Mouse (Mus musculus) forebrain, embryonic 15.5 days (tissue): Measurements from ENCODE around the gene Pde4d. TPM values are rescaled to one million over a fixed set of nuclear protein-coding genes. Genes with fewer than 3 reads are reported as not detected.

Experiments
- ATAC-seq: fragments of 200-750 bp; cut with Nextera tagmentation; replicated peaks from 2 replicates; pipeline ENCODE4 v1.8.0; 2017; ENCODE audit warnings: mild to moderate bottlenecking, moderate TSS enrichment, moderate library complexity
- H3K27ac ChIP-seq: fragments of 300-500 bp; sonication (generic); replicated peaks from 2 replicates; pipeline ENCODE4 v1.5.1; 2015; ENCODE audit warnings: mild to moderate bottlenecking, inconsistent platforms
- H3K27me3 ChIP-seq: fragments of 300-500 bp; sonication (generic); 2 replicates; pipeline ENCODE4 v1.6.1; 2015; ENCODE audit warnings: inconsistent platforms
- H3K36me3 ChIP-seq: fragments of 300-500 bp; sonication (generic); 2 replicates; pipeline ENCODE4 v1.6.1; 2015; ENCODE audit warnings: mild to moderate bottlenecking, inconsistent platforms
- H3K4me1 ChIP-seq: fragments of 300-500 bp; sonication (generic); 2 replicates; pipeline ENCODE4 v1.6.1; 2015; ENCODE audit warnings: inconsistent platforms
- H3K4me2 ChIP-seq: fragments of 300-500 bp; sonication (generic); replicated peaks from 2 replicates; pipeline ENCODE4 v1.6.1; 2015; ENCODE audit warnings: mild to moderate bottlenecking, inconsistent platforms
- H3K4me3 ChIP-seq: fragments of 300-500 bp; sonication (generic); 2 replicates; pipeline ENCODE4 v1.5.1; 2015; ENCODE audit warnings: mild to moderate bottlenecking, inconsistent platforms
- H3K9ac ChIP-seq: fragments of 300-500 bp; sonication (generic); replicated peaks from 2 replicates; pipeline ENCODE4 v1.6.1; 2015; ENCODE audit warnings: mild to moderate bottlenecking, inconsistent platforms
- H3K9me3 ChIP-seq: fragments of 300-500 bp; sonication (generic); 2 replicates; pipeline ENCODE4 v1.6.1; 2016; ENCODE audit warnings: inconsistent platforms
- WGBS: fragments of 180-500 bp; shearing (Covaris S2); methylation state at CpG from one replicate; pipeline ENCODE4 v1.1.7; 2015; ENCODE audit warnings: mixed read lengths; 5-methylcytosine and 5-hydroxymethylcytosine counted together
- polyA plus RNA-seq: library from polyadenylated mRNA; unstranded; fragments of >200 nt; fragmentation: Nextera tagmentation; extraction: Ambion mirVana; gene quantifications from 2 replicates; pipeline ENCODE4 v1.2.1, GENCODE M21; 2015

Gene Pde4d
- polyA plus RNA-seq, 1 experiment from 2014 or later = 16.3 TPM

DNA sequence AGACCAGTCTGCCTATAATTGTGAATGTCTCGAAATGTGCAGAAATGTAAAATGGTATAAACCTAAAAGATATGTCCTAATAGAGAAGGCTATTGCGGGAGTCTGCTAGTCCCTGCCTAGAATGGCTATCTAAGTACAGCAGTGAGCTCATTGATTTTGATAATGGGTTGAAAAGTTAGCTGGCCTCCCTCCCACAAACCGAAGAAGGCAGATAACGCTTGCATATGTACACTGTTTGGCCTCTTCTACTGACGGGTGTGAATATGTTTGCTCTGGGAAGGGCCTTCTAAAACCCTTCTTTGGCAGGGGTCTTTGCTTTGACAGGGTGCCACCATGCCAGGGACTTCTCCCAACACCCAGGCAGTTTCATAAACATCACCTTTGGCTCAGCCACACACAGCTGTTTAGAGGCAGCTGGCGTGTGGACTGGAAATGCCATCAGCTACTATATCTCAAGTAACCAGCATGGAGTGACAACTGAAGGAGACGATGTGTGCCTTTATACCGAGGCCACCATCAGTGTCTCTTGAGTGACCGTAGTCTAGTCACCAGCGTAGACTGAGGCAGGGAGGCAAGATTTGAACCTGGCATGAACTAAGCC is 1216.2 kb downstream of the Pde4d start:
- Histone ChIP-seq H3K27me3 (no peaks in the 10 kb centered on the region), H3K4me3 (no peak overlapping the region), H3K4me2 (no peak overlapping the region), H3K9me3 (no peaks in the 10 kb centered on the region), H3K9ac (no peak overlapping the region), H3K27ac (no peak overlapping the region), H3K36me3 (no peaks in the 10 kb centered on the region), H3K4me1 (peaks cover 13% of the 10 kb centered on the region)
- 85% methylated on average over 10 of the region's 10 CpGs for WGBS
- ATAC-seq = no peak

DNA sequence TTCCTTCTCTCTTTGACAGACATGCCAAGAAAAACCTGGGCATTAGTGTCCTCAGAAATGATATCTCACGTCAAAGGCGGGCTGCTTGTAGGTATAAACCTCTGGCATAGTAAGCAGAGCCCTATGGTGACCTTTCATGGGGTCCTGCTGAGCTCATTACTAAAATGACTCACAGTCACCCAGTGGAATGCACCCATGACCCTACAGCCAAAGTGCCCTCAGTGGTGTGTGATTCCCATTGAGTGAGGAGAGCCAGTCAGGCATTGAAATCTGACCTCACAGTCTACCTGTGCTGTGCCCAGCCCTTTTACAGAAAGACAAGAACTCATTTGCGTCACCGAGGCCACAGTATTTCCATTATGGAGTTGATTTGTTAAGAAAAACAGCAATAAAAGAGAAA is 1220.2 kb downstream of the Pde4d start:
- 73% methylated on average over 4 of the region's 4 CpGs for WGBS
- Histone ChIP-seq H3K4me1 (0 out of 2 replicates have a peak, but pooled peaks cover 5% of the 10 kb centered on the region), H3K9ac (no peak overlapping the region), H3K36me3 (no peaks in the 10 kb centered on the region), H3K27me3 (no peaks in the 10 kb centered on the region), H3K4me3 (no peak overlapping the region), H3K4me2 (no peak overlapping the region), H3K9me3 (no peaks in the 10 kb centered on the region), H3K27ac (no peak overlapping the region)
- no peak for ATAC-seq

DNA sequence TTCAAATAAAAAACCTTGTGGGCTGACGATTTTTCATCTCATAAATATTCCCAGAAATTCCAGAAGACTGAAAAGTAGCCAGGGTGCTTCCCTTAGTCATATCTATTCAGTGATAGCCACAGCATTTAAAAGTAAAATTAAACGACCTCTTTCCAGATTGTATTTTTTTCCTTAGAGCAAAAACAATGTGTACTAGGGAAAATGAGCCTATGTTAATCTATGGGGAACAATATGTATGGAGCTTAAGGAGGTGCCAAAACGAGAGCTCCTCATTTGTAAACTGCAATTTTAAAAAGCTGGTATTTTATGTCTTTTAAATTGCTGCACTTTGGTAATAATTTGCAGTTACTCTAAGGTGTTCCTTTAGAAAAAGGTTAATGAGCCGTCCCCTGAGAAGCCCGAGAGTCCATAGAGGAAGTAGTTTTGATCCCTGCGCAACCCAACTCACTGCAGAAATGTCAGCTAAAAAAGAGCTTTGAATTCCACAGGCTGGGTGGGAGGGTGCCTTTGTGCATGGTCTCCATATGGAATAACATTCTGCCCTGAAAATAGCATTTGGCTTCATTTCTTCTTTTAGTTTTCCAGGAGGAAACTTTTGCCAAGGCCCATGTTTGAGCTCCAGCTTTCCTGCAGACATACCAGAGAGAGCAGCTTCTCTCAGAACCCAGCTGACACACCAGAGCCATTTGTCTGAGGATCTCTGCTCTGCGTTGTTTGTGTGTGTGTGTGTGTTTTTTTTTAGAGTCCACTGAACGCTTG is 1222.0 kb downstream of the Pde4d start:
- Histone ChIP-seq H3K27me3 (no peaks in the 10 kb centered on the region), H3K9ac (no peak overlapping the region), H3K36me3 (no peaks in the 10 kb centered on the region), H3K4me2 (no peak overlapping the region), H3K4me1 (no peaks in the 10 kb centered on the region), H3K9me3 (no peaks in the 10 kb centered on the region), H3K4me3 (no peak overlapping the region), H3K27ac (peak overlapping the region; percentile 51; the same call in 1 of the 2 replicates)
- 30% methylated on average over 8 of the region's 8 CpGs for WGBS
- ATAC-seq = peak; percentile 67; the same call in 1 of the 2 replicates

DNA sequence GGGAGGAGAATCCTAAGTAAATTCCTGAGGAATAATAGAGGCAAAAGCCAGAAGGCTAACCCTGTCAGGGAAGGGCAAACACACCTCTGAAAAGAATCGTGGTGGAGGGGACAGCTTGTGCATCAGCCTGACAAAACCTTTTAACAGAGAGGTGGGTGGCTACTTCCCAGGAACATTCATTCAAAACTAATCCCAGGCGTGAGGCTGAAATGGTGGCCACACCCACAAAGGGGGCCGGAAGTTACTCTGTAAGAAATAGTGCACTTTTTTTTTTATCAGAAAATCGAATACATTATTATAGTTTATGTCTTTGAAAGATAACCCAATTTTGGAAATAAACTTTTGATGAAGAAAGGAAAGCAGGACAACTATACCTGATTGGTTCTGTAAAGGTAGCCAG is 1227.3 kb downstream of the Pde4d start:
- Histone ChIP-seq H3K9ac (no peak overlapping the region), H3K4me1 (no peaks in the 10 kb centered on the region), H3K27me3 (no peaks in the 10 kb centered on the region)

DNA sequence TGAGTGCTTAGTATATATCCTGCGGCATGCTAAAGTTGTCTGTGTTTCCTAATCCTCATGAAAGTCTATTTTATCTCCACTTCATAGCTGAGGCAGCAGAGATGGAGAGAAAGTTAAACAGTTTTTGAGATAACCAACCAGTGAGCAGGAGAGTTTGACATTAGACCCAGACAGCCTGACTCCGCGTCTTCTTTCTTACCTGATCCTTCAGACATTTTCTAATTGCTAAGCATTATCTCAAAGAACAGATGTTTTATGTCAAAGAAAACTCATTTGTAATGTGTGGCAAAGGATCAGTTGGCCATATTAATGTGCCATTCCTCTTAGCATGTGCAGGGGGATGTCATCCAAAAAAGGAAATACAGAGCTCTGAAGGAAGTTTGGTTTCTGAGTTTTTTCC is 1227.9 kb downstream of the Pde4d start:
- 93% methylated on average over 3 of the region's 3 CpGs for WGBS
- Histone ChIP-seq H3K36me3 (no peaks in the 10 kb centered on the region), H3K9ac (no peak overlapping the region), H3K4me2 (no peak overlapping the region), H3K4me3 (no peak overlapping the region), H3K27ac (no peak overlapping the region), H3K27me3 (no peaks in the 10 kb centered on the region), H3K9me3 (no peaks in the 10 kb centered on the region), H3K4me1 (no peaks in the 10 kb centered on the region)
- no peak for ATAC-seq

More for the DNA sequence above, 1227.3 kb downstream of the Pde4d start:
- no peak for ATAC-seq
- H3K9me3 ChIP-seq = no peaks in the 10 kb centered on the region
- WGBS = 44% methylated on average over 4 of the region's 4 CpGs
- no peak overlapping the region for H3K27ac ChIP-seq
- H3K36me3 ChIP-seq = no peaks in the 10 kb centered on the region
- H3K4me2 ChIP-seq = no peak overlapping the region
- H3K4me3 ChIP-seq = no peak overlapping the region

DNA sequence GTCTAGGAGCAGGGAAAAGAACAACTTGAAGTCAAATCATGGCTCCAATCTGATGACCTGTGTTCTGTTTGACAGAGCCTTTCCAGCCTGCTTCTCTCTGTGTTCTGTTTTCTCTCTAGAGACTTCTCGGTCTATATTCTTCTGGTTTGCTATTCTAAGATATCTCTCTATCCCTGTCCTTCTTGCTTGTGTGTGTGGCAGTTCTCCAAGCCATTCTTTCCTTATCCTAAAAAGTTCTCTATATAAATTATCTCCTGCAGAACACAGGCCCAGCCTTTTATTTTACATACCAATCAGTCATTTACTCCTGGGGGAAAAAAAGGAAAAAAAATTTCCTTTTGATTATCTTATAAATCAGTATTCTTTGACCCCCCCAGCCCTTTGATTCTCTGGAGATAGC is 1229.2 kb downstream of the Pde4d start:
- WGBS = 89% methylated on average over 1 of the region's 1 CpGs
- no peaks in the 10 kb centered on the region for H3K27me3 ChIP-seq
- H3K4me2 ChIP-seq = no peak overlapping the region
- no peaks in the 10 kb centered on the region for H3K4me1 ChIP-seq
- H3K9me3 ChIP-seq = no peaks in the 10 kb centered on the region
- H3K36me3 ChIP-seq = no peaks in the 10 kb centered on the region
- no peak overlapping the region for H3K27ac ChIP-seq
- H3K4me3 ChIP-seq = no peak overlapping the region
- H3K9ac ChIP-seq = no peak overlapping the region
- no peak for ATAC-seq

DNA sequence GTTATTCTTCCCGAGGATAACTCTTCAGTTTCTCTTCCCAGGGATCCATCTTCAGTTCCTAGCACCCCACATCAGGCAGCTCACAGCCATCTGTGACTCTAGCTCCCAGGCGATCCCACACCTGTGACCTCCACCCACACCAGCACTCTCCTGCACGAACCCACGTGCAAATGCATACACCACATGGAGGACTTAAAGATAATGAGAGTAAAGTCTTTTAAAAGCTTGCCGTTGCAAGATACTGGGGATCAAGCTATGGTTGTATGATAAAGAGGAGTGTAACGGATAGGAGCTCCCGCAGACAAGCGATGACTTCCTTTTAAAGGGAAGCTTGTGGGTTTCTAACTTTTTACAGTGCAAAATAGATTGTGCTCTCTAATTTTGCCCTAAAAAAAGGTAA is 1230.5 kb downstream of the Pde4d start:
- Histone ChIP-seq H3K9me3 (no peaks in the 10 kb centered on the region), H3K36me3 (no peaks in the 10 kb centered on the region), H3K4me3 (no peak overlapping the region), H3K4me2 (no peak overlapping the region), H3K4me1 (peaks cover 5% of the 10 kb centered on the region; the same call in 1 of the 2 replicates), H3K27me3 (no peaks in the 10 kb centered on the region), H3K27ac (no peak overlapping the region), H3K9ac (no peak overlapping the region)
- ATAC-seq = no peak
- 85% methylated on average over 8 of the region's 8 CpGs for WGBS

DNA sequence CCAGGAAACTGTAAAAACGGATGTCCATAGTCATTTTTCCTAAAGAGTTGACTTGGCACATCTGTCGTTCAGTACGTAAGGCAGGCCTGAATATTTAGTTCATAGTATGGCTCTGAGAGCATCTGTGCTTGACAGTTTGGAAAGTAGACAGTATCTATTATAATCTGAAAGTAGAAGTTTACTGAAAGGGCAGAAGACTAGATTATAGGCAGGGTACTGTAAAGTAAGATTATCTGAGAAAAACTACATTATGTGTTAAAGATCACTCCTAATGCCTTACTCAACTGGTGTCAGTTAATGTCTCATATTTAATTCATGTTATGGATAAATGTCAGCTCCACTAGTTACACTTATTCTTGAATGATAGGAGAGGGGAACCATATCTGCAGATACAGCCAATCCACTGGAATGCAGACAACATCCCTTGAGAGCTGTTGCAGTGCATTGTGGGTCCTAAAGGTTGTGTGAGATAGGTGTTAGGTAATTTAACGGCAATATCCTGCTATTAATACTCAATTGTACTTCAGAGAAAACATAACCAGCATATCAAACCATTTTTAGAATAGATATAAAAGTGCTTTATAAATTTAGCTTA is 1232.0 kb downstream of the Pde4d start:
- no peak for ATAC-seq

DNA sequence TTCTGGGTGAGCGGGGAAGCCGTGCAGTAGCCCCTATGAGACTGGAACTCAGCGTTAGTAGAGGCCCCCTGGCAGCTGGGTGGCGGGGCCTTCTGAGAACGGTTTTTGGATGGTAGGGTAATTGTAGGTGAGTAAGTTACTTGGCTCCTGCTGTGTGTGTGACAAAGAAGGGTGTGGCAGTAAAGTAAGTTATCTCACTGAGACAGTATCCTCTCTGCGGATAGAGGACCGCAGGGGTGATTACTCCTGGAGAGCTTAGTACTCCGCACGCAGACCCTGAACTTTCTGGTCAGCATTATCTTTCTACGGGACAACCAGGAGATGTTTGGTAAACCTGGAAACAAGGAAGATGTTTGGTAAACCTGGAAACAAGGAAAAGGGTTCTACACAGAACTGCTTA is 1233.3 kb downstream of the Pde4d start:
- H3K4me2 ChIP-seq = no peak overlapping the region
- ATAC-seq = no peak
- no peak overlapping the region for H3K9ac ChIP-seq
- WGBS = 84% methylated on average over 10 of the region's 10 CpGs
- H3K27me3 ChIP-seq = no peaks in the 10 kb centered on the region
- H3K9me3 ChIP-seq = no peaks in the 10 kb centered on the region
- no peaks in the 10 kb centered on the region for H3K36me3 ChIP-seq
- H3K4me1 ChIP-seq = peaks cover 21% of the 10 kb centered on the region
- H3K4me3 ChIP-seq = no peak overlapping the region
- H3K27ac ChIP-seq = no peak overlapping the region

More for the DNA sequence above, 1232.0 kb downstream of the Pde4d start:
- Histone ChIP-seq H3K4me3 (no peak overlapping the region), H3K4me2 (no peak overlapping the region), H3K27me3 (no peaks in the 10 kb centered on the region), H3K4me1 (peaks cover 19% of the 10 kb centered on the region), H3K36me3 (no peaks in the 10 kb centered on the region), H3K9ac (no peak overlapping the region), H3K27ac (no peak overlapping the region), H3K9me3 (no peaks in the 10 kb centered on the region)
- 81% methylated on average over 4 of the region's 4 CpGs for WGBS

DNA sequence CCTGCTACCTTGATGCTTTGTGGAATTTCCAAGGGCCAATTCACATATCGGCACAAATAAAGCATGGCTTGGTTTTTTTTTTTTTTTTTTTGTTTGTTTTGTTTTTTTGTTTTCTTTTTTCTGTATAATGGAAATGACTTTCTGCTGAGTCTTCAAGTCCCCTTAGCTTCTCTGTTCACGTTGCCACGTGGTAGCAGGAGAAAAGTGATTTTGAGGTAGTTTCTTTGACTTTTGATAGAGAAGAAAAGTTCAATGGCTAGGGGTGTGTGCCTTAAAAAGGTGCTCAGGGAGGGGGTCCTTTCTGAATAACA is 1235.2 kb downstream of the Pde4d start:
- H3K4me2 ChIP-seq = peak overlapping the region; percentile 59
- H3K4me3 ChIP-seq = peak overlapping the region; percentile 42
- no peaks in the 10 kb centered on the region for H3K9me3 ChIP-seq
- 8% methylated on average over 3 of the region's 3 CpGs for WGBS
- no peaks in the 10 kb centered on the region for H3K36me3 ChIP-seq
- H3K4me1 ChIP-seq = peaks cover 21% of the 10 kb centered on the region
- H3K27ac ChIP-seq = no peak overlapping the region
- no peaks in the 10 kb centered on the region for H3K27me3 ChIP-seq
- H3K9ac ChIP-seq = no peak overlapping the region
- no peak for ATAC-seq

DNA sequence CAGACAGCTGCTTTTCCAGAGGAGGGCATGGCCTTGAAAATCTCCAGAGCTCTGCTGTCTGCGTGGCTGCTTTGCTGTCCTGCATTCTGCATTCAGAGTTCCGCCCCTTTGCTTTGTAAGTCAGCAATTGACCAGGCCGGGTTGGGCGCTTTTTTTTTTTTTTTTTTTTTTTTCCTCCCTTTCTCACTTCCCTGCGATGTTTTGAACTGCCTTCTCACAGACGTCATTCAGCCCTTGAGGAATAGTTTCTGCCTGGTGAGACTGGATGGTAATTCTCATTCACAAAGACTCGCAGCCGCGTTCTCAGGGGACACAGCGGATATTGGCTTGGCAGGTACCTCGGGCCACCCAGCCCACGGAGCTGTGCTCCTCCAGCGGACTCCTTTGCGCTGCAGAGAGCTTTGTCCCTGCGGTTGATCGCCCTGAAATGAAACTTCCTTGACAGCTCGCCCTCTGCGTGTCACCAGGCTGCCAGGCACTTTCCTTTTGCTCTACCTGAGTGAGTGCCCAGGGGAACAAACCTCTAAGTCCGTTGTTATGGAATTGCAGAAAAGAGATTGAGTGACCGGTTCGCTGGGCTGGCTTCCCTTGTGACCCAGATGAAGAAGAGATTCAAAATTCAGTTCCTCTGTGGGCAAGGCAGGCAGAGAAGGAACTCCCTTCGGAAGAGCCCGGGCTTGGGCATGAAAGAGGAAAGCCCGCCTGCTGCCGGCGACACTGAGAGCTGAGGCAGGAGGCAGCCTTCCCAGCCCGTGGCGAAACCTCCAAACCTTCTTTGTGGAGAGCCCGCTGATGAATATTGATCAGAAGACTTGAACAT is 1235.8 kb downstream of the Pde4d start:
- Histone ChIP-seq H3K4me2 (peak overlapping the region; percentile 59), H3K36me3 (no peaks in the 10 kb centered on the region), H3K9ac (peak overlapping the region; percentile 50), H3K4me1 (peaks cover 21% of the 10 kb centered on the region), H3K4me3 (peak overlapping the region; percentile 42), H3K27ac (peak overlapping the region; percentile 41), H3K27me3 (no peaks in the 10 kb centered on the region), H3K9me3 (no peaks in the 10 kb centered on the region)
- peak; percentile 76 for ATAC-seq
- WGBS = under 1% methylated on average over 29 of the region's 29 CpGs
